Mouse (Mus musculus): Measurements from ENCODE around the gene Cnih1. TPM values are rescaled to one million over a fixed set of nuclear protein-coding genes. Genes with fewer than 3 reads are reported as not detected.

Gene Cnih1
- polyA plus RNA-seq, 1 experiment from 2014 or later: 209 TPM

DNA sequence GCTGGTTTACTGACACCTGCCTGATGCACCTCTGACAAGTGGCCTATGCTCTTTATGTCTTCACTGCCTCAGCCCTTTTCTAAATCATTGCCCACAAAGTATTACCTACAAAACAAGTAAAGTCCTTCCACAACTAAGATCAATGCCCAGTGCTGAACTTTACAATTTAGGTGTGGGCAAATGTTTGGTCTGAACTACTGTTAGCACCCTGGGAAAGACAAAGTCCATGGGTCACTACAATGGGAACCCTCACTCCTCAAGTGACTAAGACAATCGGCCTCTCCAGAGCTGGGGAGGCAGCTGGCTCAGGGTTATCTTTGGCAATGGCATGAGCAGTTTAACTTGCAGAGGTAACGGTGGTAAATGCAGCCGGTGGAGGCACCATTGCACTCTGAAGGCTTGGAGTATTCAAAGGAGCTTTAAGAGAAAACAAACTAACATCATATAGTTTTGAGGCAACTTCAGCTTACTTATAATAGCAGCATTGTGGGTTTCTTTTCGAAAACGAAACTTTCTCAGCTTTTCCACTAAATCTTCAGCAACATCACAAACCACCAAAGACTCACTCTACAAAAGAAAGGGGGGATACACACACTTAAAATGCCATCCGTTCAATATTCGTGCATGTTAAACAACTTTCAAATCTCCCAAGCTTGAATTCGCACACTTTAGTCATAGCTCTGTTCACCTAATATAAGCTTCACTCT, 28.9 kb upstream of the Cnih1 start:
- WGBS: 91% methylated on average over 8 of the region's 8 CpGs
- peaks cover 7% of the 10 kb centered on the region for H3K36me3 ChIP-seq

DNA sequence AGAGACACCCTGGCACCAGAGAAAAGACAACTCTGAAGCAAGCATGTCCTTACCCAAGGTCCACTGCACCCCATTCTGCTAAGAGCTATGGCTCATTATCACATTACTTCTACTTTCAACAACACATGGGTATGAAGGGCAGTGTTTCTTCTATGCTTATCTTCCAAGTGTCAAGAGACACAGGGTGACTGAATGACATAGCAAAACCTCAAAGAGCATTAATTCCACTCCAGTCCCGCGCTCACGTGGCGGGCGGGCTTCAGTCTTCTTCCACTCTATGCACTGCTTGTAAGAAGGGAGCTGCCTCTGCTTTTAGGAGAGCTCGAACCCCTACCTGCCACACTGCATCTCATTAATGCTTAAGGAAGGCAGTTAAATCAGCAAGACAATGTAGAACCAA, 27.4 kb upstream of the Cnih1 start:
- ATAC-seq: no peak
- no peak overlapping the region for H3K9ac ChIP-seq
- no peaks in the 10 kb centered on the region for H3K9me3 ChIP-seq
- peaks cover 14% of the 10 kb centered on the region for H3K36me3 ChIP-seq
- 0 out of 2 replicates have a peak, but pooled peaks cover 5% of the 10 kb centered on the region for H3K4me1 ChIP-seq (replicated peaks)
- no peak overlapping the region for H3K4me2 ChIP-seq (replicated peaks)
- WGBS: 89% methylated on average over 6 of the region's 6 CpGs
- no peaks in the 10 kb centered on the region for H3K27me3 ChIP-seq (replicated peaks)
- H3K4me3 ChIP-seq (replicated peaks): no peak overlapping the region
- no peak overlapping the region for H3K27ac ChIP-seq

More for the DNA sequence above, 28.9 kb upstream of the Cnih1 start:
- Histone ChIP-seq H3K4me3 (replicated peaks) (no peak overlapping the region), H3K27me3 (replicated peaks) (no peaks in the 10 kb centered on the region), H3K9me3 (no peaks in the 10 kb centered on the region), H3K4me1 (replicated peaks) (0 out of 2 replicates have a peak, but pooled peaks cover 5% of the 10 kb centered on the region), H3K4me2 (replicated peaks) (no peak overlapping the region), H3K9ac (no peak overlapping the region), H3K27ac (no peak overlapping the region)
- no peak for ATAC-seq

DNA sequence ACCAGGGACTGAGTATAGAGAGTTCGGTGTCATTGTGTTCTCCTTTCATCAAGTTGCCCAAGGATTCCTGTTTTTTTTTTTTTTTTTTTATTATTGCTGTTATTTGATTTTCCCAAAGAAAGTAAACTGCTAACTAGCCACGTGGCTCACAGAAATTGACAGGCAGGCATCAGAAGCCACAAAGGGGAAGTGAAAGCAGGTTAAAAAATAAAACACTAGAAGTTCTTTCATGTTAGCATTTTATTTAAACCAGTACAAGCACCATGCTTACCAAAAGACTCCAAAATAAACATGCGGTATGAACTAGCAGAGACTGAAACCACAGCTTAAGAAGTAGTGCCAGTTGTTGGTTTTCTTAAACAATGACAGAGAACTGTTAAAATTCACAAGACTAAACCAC, 19.7 kb upstream of the Cnih1 start:
- no peak overlapping the region for H3K27ac ChIP-seq
- ATAC-seq: no peak
- no peak overlapping the region for H3K9ac ChIP-seq
- 80% methylated on average over 3 of the region's 3 CpGs for WGBS
- peaks cover 7% of the 10 kb centered on the region; the same call in 1 of the 2 replicates for H3K36me3 ChIP-seq
- H3K4me1 ChIP-seq (replicated peaks): no peaks in the 10 kb centered on the region
- H3K4me3 ChIP-seq (replicated peaks): no peak overlapping the region
- H3K4me2 ChIP-seq (replicated peaks): no peak overlapping the region
- no peaks in the 10 kb centered on the region for H3K27me3 ChIP-seq (replicated peaks)
- H3K9me3 ChIP-seq: no peaks in the 10 kb centered on the region

DNA sequence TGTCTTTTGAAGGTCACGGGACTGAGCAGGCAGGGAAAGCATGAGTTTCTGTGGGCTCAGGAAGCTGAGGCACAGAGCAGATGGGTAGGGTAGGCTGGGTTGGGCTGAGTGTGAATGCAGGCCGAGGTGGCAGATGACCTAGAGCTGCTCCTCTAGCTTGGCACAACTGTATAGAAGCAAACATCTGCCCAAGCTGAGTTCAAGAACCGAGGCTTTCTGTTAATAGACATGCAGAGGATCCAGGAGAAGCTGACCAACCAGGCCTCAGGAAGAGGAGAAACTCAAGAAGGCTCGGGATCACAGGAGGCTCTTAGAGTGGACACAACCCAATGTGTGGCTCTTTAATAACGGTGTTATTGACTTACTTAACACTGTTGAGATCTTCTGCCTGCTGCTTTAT, 18.0 kb upstream of the Cnih1 start:
- no peak overlapping the region for H3K4me2 ChIP-seq (replicated peaks)
- H3K4me1 ChIP-seq (replicated peaks): no peaks in the 10 kb centered on the region
- no peak overlapping the region for H3K4me3 ChIP-seq (replicated peaks)
- no peak overlapping the region for H3K27ac ChIP-seq
- WGBS: 86% methylated on average over 5 of the region's 5 CpGs
- H3K36me3 ChIP-seq: peaks cover 1% of the 10 kb centered on the region; the same call in 1 of the 2 replicates
- ATAC-seq: no peak
- H3K9ac ChIP-seq: no peak overlapping the region
- no peaks in the 10 kb centered on the region for H3K9me3 ChIP-seq
- no peaks in the 10 kb centered on the region for H3K27me3 ChIP-seq (replicated peaks)

DNA sequence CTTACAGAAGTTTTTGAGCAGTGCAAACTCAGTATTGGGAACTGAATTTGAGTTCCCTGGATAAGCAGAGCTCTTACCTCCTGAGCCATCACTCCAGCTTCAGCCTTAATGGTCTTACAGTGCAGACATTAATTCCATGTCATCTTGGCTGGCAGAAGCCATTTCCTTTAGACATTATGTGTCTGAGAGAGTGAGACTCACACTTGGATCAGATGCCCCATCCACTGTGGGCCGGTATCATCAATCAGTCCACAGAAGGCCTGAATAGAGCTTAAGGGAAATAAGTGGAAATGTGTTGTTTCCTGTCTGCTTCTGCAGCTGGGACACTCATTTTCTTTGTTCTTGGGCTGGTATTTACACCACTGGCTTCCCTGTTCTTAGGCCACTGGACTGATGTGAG, 15.6 kb upstream of the Cnih1 start:
- 78% methylated on average over 1 of the region's 1 CpGs for WGBS
- no peaks in the 10 kb centered on the region for H3K36me3 ChIP-seq

DNA sequence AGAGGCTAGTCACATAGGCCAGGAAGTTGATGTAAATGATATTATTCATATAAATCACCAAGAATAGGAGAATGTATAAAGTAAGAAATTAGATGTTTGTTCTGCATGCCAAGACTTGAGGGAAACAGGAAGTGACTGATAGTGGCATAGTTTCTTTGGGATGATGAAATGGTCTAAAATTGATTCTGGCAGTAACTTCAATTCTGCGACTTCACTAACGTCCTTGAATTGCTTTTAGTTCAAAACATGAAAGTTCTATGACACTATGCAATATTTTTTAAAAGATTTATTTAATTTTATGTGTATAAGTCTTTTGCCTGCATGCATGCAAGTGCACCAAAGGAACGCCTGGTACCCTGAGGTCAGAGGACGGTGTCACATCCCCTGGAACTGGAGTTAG, 15.0 kb upstream of the Cnih1 start:
- no peak for ATAC-seq
- no peaks in the 10 kb centered on the region for H3K9me3 ChIP-seq
- no peak overlapping the region for H3K9ac ChIP-seq
- no peak overlapping the region for H3K4me2 ChIP-seq (replicated peaks)
- no peaks in the 10 kb centered on the region for H3K27me3 ChIP-seq (replicated peaks)
- no peak overlapping the region for H3K4me3 ChIP-seq (replicated peaks)
- WGBS: 86% methylated on average over 4 of the region's 4 CpGs
- H3K4me1 ChIP-seq (replicated peaks): no peaks in the 10 kb centered on the region
- H3K36me3 ChIP-seq: no peaks in the 10 kb centered on the region
- no peak overlapping the region for H3K27ac ChIP-seq

More for the DNA sequence above, 15.6 kb upstream of the Cnih1 start:
- no peaks in the 10 kb centered on the region for H3K4me1 ChIP-seq (replicated peaks)
- no peaks in the 10 kb centered on the region for H3K27me3 ChIP-seq (replicated peaks)
- ATAC-seq: no peak
- no peak overlapping the region for H3K4me2 ChIP-seq (replicated peaks)
- H3K9ac ChIP-seq: no peak overlapping the region
- H3K9me3 ChIP-seq: no peaks in the 10 kb centered on the region
- no peak overlapping the region for H3K4me3 ChIP-seq (replicated peaks)
- no peak overlapping the region for H3K27ac ChIP-seq

DNA sequence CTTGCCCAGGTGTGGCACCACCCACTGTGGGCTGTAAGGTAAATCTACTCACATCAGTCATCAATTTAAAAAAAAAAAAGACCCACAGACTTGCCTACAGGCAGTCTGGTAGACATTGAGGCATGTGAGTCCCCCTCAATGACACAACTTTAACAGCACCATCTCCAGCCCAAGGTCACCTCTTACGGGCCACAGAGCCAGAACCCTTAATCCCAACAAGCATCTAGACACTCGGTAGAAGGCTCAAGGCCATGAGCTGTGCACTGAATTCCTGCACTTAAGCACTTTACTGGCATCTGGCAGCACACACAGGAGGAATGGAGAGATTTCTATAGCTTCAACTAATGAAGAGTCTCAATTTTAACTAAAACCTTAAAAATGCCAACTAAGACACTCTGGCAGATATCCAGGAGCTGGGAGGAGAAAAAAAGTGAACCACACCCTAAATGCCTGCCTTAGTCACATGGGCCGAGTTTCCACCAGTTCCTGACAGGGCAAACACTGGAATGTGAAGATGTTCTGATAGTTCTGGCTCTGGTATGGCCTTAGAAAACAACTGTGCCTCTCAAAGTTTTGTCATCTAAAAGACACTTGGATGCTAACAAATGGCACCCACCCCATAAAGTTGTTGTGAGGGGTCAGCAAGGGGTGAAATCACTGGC, 12.6 kb upstream of the Cnih1 start:
- Histone ChIP-seq H3K4me1 (replicated peaks) (no peaks in the 10 kb centered on the region), H3K9me3 (no peaks in the 10 kb centered on the region), H3K9ac (no peak overlapping the region), H3K36me3 (no peaks in the 10 kb centered on the region), H3K4me3 (replicated peaks) (no peak overlapping the region), H3K4me2 (replicated peaks) (no peak overlapping the region), H3K27ac (no peak overlapping the region), H3K27me3 (replicated peaks) (no peaks in the 10 kb centered on the region)
- WGBS: 64% methylated on average over 3 of the region's 3 CpGs
- ATAC-seq: no peak

DNA sequence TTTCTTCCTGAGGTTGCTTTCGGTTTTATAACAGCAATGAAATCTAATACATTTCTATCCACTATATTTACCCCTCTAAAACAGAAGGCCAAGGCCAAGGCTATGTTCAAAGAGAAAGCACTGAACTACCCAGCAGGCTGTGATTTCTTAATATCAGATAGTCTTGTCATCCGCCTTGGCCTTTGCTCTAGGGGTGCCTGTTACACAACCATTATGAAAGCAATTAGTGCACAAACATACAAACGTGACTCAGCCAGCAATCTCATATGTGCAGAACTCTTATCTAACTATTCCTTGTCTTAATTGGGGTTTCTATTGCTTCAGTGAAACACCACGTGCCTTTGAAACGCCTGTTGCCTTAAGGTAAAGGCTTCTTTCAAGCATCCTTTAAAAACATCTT, 5.9 kb upstream of the Cnih1 start:
- 70% methylated on average over 5 of the region's 5 CpGs for WGBS
- 0 out of 2 replicates have a peak, but pooled peaks cover 4% of the 10 kb centered on the region for H3K4me1 ChIP-seq (replicated peaks)
- H3K27me3 ChIP-seq (replicated peaks): no peaks in the 10 kb centered on the region
- H3K4me2 ChIP-seq (replicated peaks): no peak overlapping the region
- H3K9ac ChIP-seq: no peak overlapping the region
- peak; percentile 95 for ATAC-seq
- H3K4me3 ChIP-seq (replicated peaks): no peak overlapping the region
- H3K9me3 ChIP-seq: no peaks in the 10 kb centered on the region
- 0 out of 2 replicates have a peak overlapping the region, but pooled peaks have one; percentile 7 for H3K27ac ChIP-seq
- H3K36me3 ChIP-seq: no peaks in the 10 kb centered on the region

DNA sequence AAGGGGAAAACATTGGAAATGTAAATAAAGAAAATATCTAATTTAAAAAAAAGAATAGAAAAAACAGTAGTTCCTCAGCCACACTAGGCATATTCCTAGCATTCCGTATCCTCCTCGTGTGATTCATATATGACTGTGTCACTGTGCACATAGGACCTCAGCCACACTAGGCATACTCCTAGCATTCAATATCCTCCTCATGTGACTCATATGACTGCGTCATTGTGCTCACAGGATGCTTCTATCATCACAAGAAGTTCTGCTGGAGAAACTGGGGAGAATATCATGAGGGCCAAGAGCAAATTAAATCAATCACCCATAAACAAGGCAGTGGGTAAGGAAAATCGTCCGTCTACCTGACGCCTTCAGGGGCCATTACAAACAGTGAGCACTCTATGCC, 2.5 kb upstream of the Cnih1 start:
- peaks cover 12% of the 10 kb centered on the region for H3K4me1 ChIP-seq (replicated peaks)
- H3K27me3 ChIP-seq (replicated peaks): no peaks in the 10 kb centered on the region
- no peaks in the 10 kb centered on the region for H3K36me3 ChIP-seq
- 91% methylated on average over 6 of the region's 6 CpGs for WGBS
- no peaks in the 10 kb centered on the region for H3K9me3 ChIP-seq
- no peak overlapping the region for H3K4me2 ChIP-seq (replicated peaks)
- no peak for ATAC-seq
- H3K4me3 ChIP-seq (replicated peaks): no peak overlapping the region
- no peak overlapping the region for H3K27ac ChIP-seq
- H3K9ac ChIP-seq: no peak overlapping the region

DNA sequence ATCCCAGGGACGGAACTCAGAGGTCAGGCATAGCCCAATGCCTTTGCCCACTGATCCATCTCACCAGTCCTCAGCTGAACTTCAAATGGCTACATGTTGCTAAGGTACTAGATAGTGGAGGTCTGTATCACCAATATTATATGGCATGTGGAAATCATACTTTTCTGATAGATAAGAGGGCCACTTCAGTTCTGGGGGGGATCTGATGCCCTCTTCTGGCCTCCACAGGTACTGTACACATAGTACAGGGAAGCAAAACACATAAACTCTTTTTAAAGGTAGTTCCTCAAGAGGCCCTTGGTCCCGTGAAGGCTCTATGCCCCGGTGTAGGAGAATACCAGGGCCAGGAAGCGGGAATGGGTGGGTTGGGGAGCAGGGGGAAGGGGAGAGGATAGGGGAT, 2.1 kb upstream of the Cnih1 start:
- no peak overlapping the region for H3K9ac ChIP-seq
- H3K27ac ChIP-seq: no peak overlapping the region
- 80% methylated on average over 4 of the region's 4 CpGs for WGBS
- H3K27me3 ChIP-seq (replicated peaks): no peaks in the 10 kb centered on the region
- no peaks in the 10 kb centered on the region for H3K36me3 ChIP-seq
- no peak overlapping the region for H3K4me2 ChIP-seq (replicated peaks)
- no peak overlapping the region for H3K4me3 ChIP-seq (replicated peaks)
- no peak for ATAC-seq
- no peaks in the 10 kb centered on the region for H3K9me3 ChIP-seq
- peaks cover 12% of the 10 kb centered on the region for H3K4me1 ChIP-seq (replicated peaks)

DNA sequence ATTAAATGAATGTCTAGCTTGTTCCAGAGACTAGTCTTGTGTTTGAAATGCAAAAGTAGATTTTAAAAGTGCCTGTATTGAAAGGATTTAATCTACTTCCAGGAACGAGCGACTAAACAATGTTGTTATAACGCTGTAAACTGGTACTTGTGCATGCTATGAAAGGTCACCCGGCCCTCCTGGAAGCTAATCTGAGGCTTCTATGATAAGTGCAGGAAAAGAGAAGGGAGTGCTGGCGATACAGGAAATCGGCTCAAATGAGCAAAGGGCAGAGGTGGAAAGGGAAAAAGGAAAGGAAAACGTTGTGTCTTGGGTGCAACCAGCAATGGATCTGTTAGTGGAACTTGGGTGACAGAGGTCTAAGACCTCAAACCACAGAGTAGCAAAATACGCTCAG, 292 bp upstream of the Cnih1 start:
- H3K27ac ChIP-seq: peak overlapping the region; percentile 98
- peak; percentile 66 for ATAC-seq
- peaks cover 12% of the 10 kb centered on the region for H3K4me1 ChIP-seq (replicated peaks)
- H3K27me3 ChIP-seq (replicated peaks): no peaks in the 10 kb centered on the region
- H3K36me3 ChIP-seq: no peaks in the 10 kb centered on the region
- H3K9me3 ChIP-seq: no peaks in the 10 kb centered on the region
- H3K4me3 ChIP-seq (replicated peaks): peak overlapping the region; percentile 98
- WGBS: 19% methylated on average over 8 of the region's 8 CpGs
- H3K9ac ChIP-seq: no peak overlapping the region; the same call in 1 of the 2 replicates
- peak overlapping the region; percentile 65 for H3K4me2 ChIP-seq (replicated peaks)

DNA sequence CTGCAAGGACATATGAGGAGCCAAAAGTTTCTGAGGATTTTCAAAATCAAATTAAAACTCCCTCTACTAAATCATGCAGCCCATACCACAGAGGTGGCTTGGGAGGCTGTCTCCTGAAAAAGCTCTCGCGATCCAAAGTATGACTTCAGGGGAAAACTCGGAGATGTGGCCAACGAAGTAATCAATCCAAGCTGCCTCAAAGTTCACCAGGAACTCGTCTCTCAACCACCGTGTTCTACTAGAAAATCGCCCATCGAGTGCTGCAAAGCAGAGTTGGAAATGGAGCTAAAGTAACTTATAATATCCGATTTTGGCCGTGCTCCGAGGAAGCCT, 791 bp downstream of the Cnih1 start:
- ATAC-seq: no peak; the same call in 1 of the 2 replicates
- Histone ChIP-seq H3K36me3 (0 out of 2 replicates have a peak, but pooled peaks cover 2% of the 10 kb centered on the region), H3K27ac (peak overlapping the region; percentile 98), H3K27me3 (replicated peaks) (no peaks in the 10 kb centered on the region), H3K4me3 (replicated peaks) (peak overlapping the region; percentile 98), H3K9ac (peak overlapping the region; percentile 98), H3K4me1 (replicated peaks) (peaks cover 12% of the 10 kb centered on the region), H3K9me3 (no peaks in the 10 kb centered on the region), H3K4me2 (replicated peaks) (peak overlapping the region; percentile 65)
- WGBS: under 1% methylated on average over 11 of the region's 11 CpGs

DNA sequence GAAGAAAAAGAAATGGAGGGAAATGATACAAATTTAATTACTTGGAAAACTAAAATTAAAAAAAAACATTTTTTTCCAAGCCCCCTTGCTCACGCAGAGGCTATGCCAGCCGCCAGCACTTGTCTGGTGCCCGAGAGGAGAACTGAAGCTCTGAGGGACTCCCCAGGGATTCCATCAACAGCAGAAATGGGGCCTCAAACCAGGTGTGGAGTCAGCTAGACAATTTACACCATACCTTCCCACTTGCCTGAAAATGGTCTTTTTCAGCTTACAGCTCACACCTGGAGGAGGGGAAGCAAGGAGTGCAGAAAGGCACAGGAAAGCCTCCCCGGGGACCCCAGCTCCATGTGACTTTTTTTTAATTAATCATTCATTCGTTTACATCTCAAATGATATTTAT, 3.0 kb downstream of the Cnih1 start:
- 91% methylated on average over 5 of the region's 5 CpGs for WGBS
- H3K27me3 ChIP-seq (replicated peaks): no peaks in the 10 kb centered on the region

More for the DNA sequence above, 3.0 kb downstream of the Cnih1 start:
- Histone ChIP-seq H3K36me3 (peaks cover 9% of the 10 kb centered on the region; the same call in 1 of the 2 replicates), H3K4me3 (replicated peaks) (no peak overlapping the region), H3K27ac (no peak overlapping the region), H3K4me2 (replicated peaks) (no peak overlapping the region), H3K9ac (no peak overlapping the region), H3K9me3 (no peaks in the 10 kb centered on the region), H3K4me1 (replicated peaks) (peaks cover 12% of the 10 kb centered on the region)
- no peak for ATAC-seq
